Mouse (Mus musculus): Measurements from ENCODE around the gene Gm21776. TPM values are rescaled to one million over a fixed set of nuclear protein-coding genes. Genes with fewer than 3 reads are reported as not detected.
"Not testable (repeated sequence)": the region's sequence is repeated elsewhere in the genome, so short reads cannot be mapped to it uniquely, and the experiment has no call there.

Gene Gm21776
- not detected in 2 replicates for polyA plus RNA-seq (2015; fragmentation: Nextera tagmentation; extraction: Ambion mirVana)

DNA sequence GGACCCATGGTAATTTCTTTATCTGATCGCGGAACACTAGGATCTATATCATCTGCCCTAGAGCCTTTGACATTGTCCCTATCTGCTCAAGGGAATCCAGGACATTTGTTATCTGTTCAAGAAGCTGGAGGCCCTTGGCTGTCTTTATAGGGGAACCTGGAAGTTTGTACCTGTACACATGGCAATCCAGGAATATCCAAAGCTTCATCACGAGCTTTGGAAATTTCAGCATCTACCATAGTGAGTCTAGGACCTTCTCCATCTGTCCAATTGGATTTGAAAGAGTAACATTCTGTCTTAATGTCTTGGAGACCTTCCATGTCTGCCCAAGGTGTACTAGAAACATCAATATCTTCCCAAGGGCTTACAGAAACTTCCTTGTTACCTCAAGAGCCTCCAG is at the start of gene Gm21776:
TSS of gene Gm21776 (plus strand) at position 301 of the 400 bp plus-strand sequence.
- not testable (repeated sequence) for H3K9ac ChIP-seq (ENCODE audit: low read depth, low read length); H3K4me2 ChIP-seq (ENCODE audit: low read depth, low read length); H3K36me3 ChIP-seq (ENCODE audit: control insufficient read depth, insufficient read depth); H3K4me3 ChIP-seq (ENCODE audit: low read depth, low read length); H3K4me1 ChIP-seq (ENCODE audit: control insufficient read depth, low read depth, low read length); H3K27me3 ChIP-seq (ENCODE audit: control insufficient read depth, insufficient read depth, low read depth, low read length); H3K9me3 ChIP-seq (replicated peaks; ENCODE audit: control insufficient read depth, low read length); H3K27ac ChIP-seq (ENCODE audit: low read length); ATAC-seq (ENCODE audit: low read depth)
- WGBS (ENCODE audit: insufficient replicate concordance): no CpG with 5 or more reads among the region's 3 CpGs
